Mouse (Mus musculus): ENCODE measurements around the gene Gm2a. TPM values are rescaled to one million over a fixed set of nuclear protein-coding genes. Genes with fewer than 3 reads are reported as not detected.
"Not testable (repeated sequence)": the region's sequence is repeated elsewhere in the genome, so short reads cannot be mapped to it uniquely, and the experiment has no call there.

The Gm2a gene
- polyA plus RNA-seq, 1 experiment from 2014 or later, result 13.0 TPM

DNA sequence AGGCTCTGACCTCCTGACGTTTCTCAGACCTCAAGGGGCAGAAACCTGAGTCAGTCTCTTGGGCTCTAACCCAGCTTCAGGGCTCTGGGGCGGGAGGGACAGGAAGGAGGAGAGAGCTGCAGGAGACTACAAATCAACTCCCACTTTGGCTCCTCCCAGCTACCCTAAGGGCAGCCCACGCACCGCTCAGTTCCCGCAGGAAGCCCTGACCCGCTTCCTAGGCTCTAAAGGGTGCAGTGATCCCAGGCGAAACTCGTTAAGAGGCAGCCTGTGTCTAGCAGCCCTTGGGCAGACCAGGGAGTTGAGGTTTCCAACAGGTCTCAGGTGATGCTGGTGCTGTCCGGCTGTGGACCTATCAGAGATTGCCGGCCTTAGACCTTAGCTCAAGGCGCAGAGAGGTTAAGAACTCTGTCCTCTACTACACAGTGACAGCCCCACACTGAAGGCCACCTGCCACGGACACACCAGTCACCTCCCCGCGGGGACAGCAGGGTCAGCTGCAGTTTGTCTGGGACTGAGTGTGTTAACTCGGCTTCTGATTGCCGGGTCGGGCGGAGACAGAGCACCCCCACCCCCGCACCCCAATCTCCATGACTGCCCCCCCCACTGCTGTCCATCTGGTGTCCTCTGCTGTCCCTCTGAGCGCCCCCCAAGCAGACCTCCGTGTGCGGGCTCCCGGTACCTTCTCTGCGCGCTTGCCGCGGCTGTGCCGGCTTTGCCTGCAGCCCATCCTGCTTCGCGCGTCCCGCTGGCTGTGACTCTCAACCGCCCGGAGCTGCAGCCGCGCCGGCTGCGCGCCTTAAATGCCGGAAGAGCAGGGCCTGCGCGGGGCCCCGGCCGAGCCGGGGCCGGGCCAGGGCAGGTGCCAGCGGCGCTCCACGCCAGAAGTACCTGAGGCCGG, 20.3 kb upstream of the Gm2a start, which contains the start of gene Ccdc69:
Ccdc69 (minus strand) TSS at position 801 of the 901 bp plus-strand sequence.
- WGBS, result under 1% methylated on average over 50 of the region's 50 CpGs
- Histone ChIP-seq H3K27me3 (ENCODE audit: insufficient read depth, poor library complexity, severe bottlenecking) (peaks cover 41% of the 10 kb centered on the region), H3K4me3 (peak within 1 kb of the TSS; percentile 60), H3K9me3 (peaks cover 6% of the 10 kb centered on the region; the same call in 1 of the 2 replicates), H3K36me3 (no peaks in the 10 kb centered on the region), H3K4me1 (replicated peaks) (peaks cover 22% of the 10 kb centered on the region), H3K27ac (peak within 1 kb of the TSS; percentile 78)
- DNase-seq (ENCODE audit: low spot score), result peak; percentile 55

DNA sequence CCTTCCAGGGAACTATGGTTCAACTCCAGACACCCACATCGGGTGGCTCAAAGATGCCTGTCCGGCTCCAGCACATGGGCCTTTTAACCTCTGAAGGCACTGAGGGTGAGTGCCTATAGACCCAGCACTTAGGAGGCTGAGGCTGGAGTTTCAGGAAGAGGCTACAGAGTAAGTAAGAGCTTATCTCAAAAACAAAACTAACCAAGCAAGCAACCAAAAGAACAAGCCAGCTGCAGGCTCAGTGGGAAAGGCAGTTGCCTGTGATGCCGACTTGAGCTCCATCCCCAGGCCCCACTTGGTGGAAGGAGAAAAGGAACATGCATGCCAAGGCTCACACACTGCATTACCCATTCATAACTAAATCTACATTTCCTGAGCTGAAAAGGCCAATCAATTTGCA, 19.4 kb upstream of the Gm2a start:
- DNase-seq (ENCODE audit: low spot score), result no peak

GRCm38 (mm10) chr11:55079180-55079579, 18.7 kb upstream of the Gm2a start:
- peaks cover 15% of the 10 kb centered on the region for H3K4me1 ChIP-seq (replicated peaks)
- DNase-seq (ENCODE audit: low spot score), result no peak
- no peaks in the 10 kb centered on the region for H3K36me3 ChIP-seq
- 55% methylated on average over 4 of the region's 4 CpGs for WGBS
- peaks cover 41% of the 10 kb centered on the region for H3K27me3 ChIP-seq (ENCODE audit: insufficient read depth, poor library complexity, severe bottlenecking)
- H3K9me3 ChIP-seq, result peaks cover 6% of the 10 kb centered on the region; the same call in 1 of the 2 replicates
- H3K4me3 ChIP-seq, result no peak overlapping the region
- no peak overlapping the region for H3K27ac ChIP-seq

More for the DNA sequence above, 19.4 kb upstream of the Gm2a start:
- peaks cover 41% of the 10 kb centered on the region for H3K27me3 ChIP-seq (ENCODE audit: insufficient read depth, poor library complexity, severe bottlenecking)
- H3K4me3 ChIP-seq, result no peak overlapping the region
- H3K4me1 ChIP-seq (replicated peaks), result peaks cover 16% of the 10 kb centered on the region
- H3K36me3 ChIP-seq, result no peaks in the 10 kb centered on the region
- no peak overlapping the region for H3K27ac ChIP-seq
- peaks cover 6% of the 10 kb centered on the region; the same call in 1 of the 2 replicates for H3K9me3 ChIP-seq
- 63% methylated on average over 3 of the region's 3 CpGs for WGBS

DNA sequence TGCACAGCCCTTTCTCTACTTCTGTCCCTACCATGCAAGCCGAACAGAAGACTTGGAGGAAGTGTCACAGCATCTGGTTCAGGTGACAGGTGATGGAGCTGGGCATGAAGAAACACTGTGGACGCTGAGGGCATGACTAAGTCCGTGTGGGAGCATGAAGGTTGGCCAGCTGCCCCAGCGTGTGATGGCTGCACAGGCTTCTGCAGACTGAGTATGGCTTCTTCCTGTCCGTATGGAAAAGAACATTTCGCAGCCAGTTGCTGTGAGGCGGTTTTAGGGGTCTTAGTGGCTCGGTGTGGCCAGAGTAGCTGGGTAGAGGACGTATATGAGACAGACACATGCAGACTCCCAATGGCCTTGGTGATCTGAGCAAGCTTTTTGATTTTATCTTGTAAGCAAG, 16.7 kb upstream of the Gm2a start:
- no peak overlapping the region for H3K4me3 ChIP-seq
- H3K27ac ChIP-seq, result no peak overlapping the region
- DNase-seq (ENCODE audit: low spot score), result no peak
- H3K36me3 ChIP-seq, result no peaks in the 10 kb centered on the region
- H3K4me1 ChIP-seq (replicated peaks), result peaks cover 15% of the 10 kb centered on the region
- peaks cover 6% of the 10 kb centered on the region; the same call in 1 of the 2 replicates for H3K9me3 ChIP-seq
- H3K27me3 ChIP-seq (ENCODE audit: insufficient read depth, poor library complexity, severe bottlenecking), result peaks cover 35% of the 10 kb centered on the region
- 91% methylated on average over 9 of the region's 9 CpGs for WGBS

DNA sequence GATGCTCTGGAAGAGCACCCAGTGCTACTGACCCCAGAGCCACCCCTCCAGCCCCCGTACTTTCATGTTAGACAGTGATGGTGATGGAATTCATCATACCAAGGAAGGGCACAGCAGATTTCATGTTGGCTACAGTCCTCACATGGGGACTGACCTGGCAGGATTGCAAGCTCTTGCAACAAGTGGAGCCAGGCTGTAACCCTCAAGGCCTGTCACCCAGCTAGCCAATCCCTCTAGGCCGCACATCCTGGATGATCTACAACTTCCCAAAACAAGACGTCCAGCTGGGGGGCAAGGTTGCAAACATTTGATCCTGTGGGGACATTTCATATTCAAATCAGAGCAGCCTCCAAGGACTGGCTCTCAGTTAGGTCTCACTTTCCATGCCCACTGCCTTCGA, 13.3 kb upstream of the Gm2a start:
- peaks cover 3% of the 10 kb centered on the region; the same call in 1 of the 2 replicates for H3K4me1 ChIP-seq (replicated peaks)
- no peak for DNase-seq (ENCODE audit: low spot score)
- H3K27ac ChIP-seq, result no peak overlapping the region
- H3K36me3 ChIP-seq, result no peaks in the 10 kb centered on the region
- H3K9me3 ChIP-seq, result peaks cover 5% of the 10 kb centered on the region; the same call in 1 of the 2 replicates
- peaks cover 15% of the 10 kb centered on the region for H3K27me3 ChIP-seq (ENCODE audit: insufficient read depth, poor library complexity, severe bottlenecking)
- no peak overlapping the region for H3K4me3 ChIP-seq
- 70% methylated on average over 4 of the region's 4 CpGs for WGBS

DNA sequence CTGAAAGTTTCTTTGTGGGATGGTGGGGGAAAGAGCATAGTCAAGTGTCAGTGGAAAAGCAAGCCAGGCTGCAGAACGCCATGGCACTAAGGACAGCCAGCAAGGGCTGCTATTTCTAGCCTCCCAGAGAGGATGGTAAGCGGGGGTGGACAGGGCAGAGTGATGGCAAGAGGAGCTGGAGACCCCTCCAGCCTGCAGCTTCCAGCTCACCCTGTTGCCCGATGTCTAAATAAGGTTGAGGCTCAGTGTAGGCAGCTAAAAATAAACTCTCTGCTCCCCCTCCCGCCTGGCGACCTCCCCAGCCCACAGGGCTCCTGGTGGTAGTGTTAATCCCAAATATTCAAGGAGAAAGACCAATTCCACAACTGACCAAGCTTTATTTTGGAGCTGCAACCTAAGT, 12.5 kb upstream of the Gm2a start:
- H3K4me1 ChIP-seq (replicated peaks), result peaks cover 3% of the 10 kb centered on the region; the same call in 1 of the 2 replicates
- 57% methylated on average over 5 of the region's 5 CpGs for WGBS
- no peak overlapping the region for H3K27ac ChIP-seq
- H3K4me3 ChIP-seq, result no peak overlapping the region
- H3K27me3 ChIP-seq (ENCODE audit: insufficient read depth, poor library complexity, severe bottlenecking), result peaks cover 14% of the 10 kb centered on the region; the same call in 1 of the 2 replicates
- no peak for DNase-seq (ENCODE audit: low spot score)
- H3K36me3 ChIP-seq, result no peaks in the 10 kb centered on the region
- H3K9me3 ChIP-seq, result no peaks in the 10 kb centered on the region

DNA sequence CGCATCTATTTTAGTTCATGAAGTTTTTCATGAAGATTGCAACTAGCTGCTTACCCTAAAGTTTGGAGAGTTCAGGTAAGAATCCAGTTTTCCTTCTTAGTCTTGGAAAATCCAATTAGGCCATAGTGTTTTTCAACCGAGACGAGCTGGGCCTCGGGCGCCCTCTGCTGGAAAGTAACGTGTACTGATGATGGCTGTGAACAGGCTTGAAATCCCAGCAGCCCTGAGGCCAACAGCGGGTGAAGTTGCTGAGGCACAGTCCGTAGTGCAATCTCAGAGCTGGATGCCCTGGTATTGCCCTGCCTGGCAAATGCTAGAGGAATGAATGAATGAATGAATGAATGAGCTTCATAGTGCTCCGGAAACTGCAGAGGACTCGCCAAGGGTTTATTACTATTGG, 10.9 kb upstream of the Gm2a start:
- Histone ChIP-seq H3K9me3 (no peaks in the 10 kb centered on the region), H3K27ac (no peak overlapping the region), H3K4me3 (no peak overlapping the region), H3K27me3 (ENCODE audit: insufficient read depth, poor library complexity, severe bottlenecking) (peaks cover 14% of the 10 kb centered on the region; the same call in 1 of the 2 replicates), H3K36me3 (no peaks in the 10 kb centered on the region), H3K4me1 (replicated peaks) (peaks cover 3% of the 10 kb centered on the region; the same call in 1 of the 2 replicates)
- WGBS, result 5% methylated on average over 10 of the region's 10 CpGs
- peak; percentile 78 for DNase-seq (ENCODE audit: low spot score)

GRCm38 (mm10) chr11:55089892-55090291, 8.0 kb upstream of the Gm2a start:
- H3K27me3 ChIP-seq (ENCODE audit: insufficient read depth, poor library complexity, severe bottlenecking), result peaks cover 14% of the 10 kb centered on the region; the same call in 1 of the 2 replicates
- H3K4me3 ChIP-seq, result no peak overlapping the region
- DNase-seq (ENCODE audit: low spot score), result no peak
- no peaks in the 10 kb centered on the region for H3K36me3 ChIP-seq
- H3K9me3 ChIP-seq, result no peaks in the 10 kb centered on the region
- no peak overlapping the region for H3K27ac ChIP-seq
- WGBS, result 81% methylated on average over 2 of the region's 2 CpGs
- peaks cover 3% of the 10 kb centered on the region; the same call in 1 of the 2 replicates for H3K4me1 ChIP-seq (replicated peaks)

GRCm38 (mm10) chr11:55093096-55093495, 4.8 kb upstream of the Gm2a start:
- peaks cover 8% of the 10 kb centered on the region for H3K4me1 ChIP-seq (replicated peaks)
- no peak for DNase-seq (ENCODE audit: low spot score)
- WGBS, result 90% methylated on average over 7 of the region's 7 CpGs
- no peaks in the 10 kb centered on the region for H3K9me3 ChIP-seq
- H3K27me3 ChIP-seq (ENCODE audit: insufficient read depth, poor library complexity, severe bottlenecking), result peaks cover 8% of the 10 kb centered on the region; the same call in 1 of the 2 replicates
- H3K4me3 ChIP-seq, result no peak overlapping the region
- no peaks in the 10 kb centered on the region for H3K36me3 ChIP-seq
- H3K27ac ChIP-seq, result no peak overlapping the region

GRCm38 (mm10) chr11:55096296-55096695, 1.6 kb upstream of the Gm2a start:
- not testable (repeated sequence) for H3K4me3 ChIP-seq; DNase-seq (ENCODE audit: low spot score); H3K27ac ChIP-seq; H3K27me3 ChIP-seq (ENCODE audit: insufficient read depth, poor library complexity, severe bottlenecking); H3K9me3 ChIP-seq; H3K36me3 ChIP-seq
- H3K4me1 ChIP-seq (replicated peaks), result peaks cover 23% of the 10 kb centered on the region
- WGBS, result 82% methylated on average over 4 of the region's 4 CpGs

GRCm38 (mm10) chr11:55096731-55097462, 1.0 kb upstream of the Gm2a start:
- peaks cover 8% of the 10 kb centered on the region for H3K27me3 ChIP-seq (ENCODE audit: insufficient read depth, poor library complexity, severe bottlenecking)
- no peak for DNase-seq (ENCODE audit: low spot score)
- H3K9me3 ChIP-seq, result no peaks in the 10 kb centered on the region
- H3K36me3 ChIP-seq, result no peaks in the 10 kb centered on the region
- 34% methylated on average over 11 of the region's 11 CpGs for WGBS
- peaks cover 23% of the 10 kb centered on the region for H3K4me1 ChIP-seq (replicated peaks)
- peak overlapping the region; percentile 87 for H3K27ac ChIP-seq
- H3K4me3 ChIP-seq, result peak overlapping the region; percentile 66

DNA sequence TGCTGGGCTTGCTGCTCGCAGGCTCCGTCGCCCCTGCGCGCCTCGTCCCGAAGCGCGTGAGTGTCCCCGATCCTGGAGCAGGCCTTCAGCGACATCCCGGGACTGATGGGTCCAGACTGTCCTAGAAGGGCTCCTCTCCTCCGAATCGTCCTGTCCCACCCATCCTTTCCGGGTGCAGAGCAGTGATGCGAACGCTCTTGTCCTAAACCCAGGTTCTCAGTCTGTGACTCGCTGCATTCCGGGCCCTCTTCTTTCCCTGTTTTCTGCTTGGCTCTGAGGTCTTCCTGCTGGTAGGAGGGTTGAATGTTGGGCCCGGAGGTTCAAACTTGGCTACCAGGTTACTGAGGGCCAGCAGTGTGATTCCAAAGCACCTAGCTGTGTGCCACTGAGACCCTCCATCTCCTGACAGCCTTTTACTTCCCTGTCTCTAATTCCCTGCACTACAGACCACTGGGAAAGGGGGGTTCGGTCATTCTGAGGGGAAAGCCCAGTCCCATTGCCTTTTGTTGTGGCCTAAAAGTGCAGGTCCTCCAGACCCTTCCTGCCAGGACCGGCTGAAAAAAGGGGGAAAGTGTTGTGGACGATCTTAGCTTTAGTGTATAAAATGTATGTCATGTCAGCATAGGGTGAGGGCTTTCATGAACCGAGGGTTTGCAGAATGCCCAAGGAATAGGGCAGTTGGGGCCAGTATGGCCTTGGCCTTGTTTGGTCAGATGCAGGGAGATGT, 437 bp downstream of the Gm2a start:
- no peak for DNase-seq (ENCODE audit: low spot score)
- Histone ChIP-seq H3K27ac (peak overlapping the region; percentile 87), H3K4me1 (replicated peaks) (peaks cover 29% of the 10 kb centered on the region), H3K36me3 (no peaks in the 10 kb centered on the region), H3K9me3 (no peaks in the 10 kb centered on the region), H3K27me3 (ENCODE audit: insufficient read depth, poor library complexity, severe bottlenecking) (peaks cover 8% of the 10 kb centered on the region), H3K4me3 (peak overlapping the region; percentile 66)
- WGBS, result 15% methylated on average over 24 of the region's 24 CpGs
